Mouse (Mus musculus) CH12.LX (cell line): ENCODE measurements around the gene Nsf. TPM values are rescaled to one million over a fixed set of nuclear protein-coding genes. Genes with fewer than 3 reads are reported as not detected.

Experiments
- DNase-seq: peaks from one replicate; pipeline ENCODE4 v3.0.0-alpha.2; 2013; ENCODE audit errors: extremely low read depth
- H3K27ac ChIP-seq: 2 replicates; pipeline ENCODE4 v1.5.1; 2012; ENCODE audit warnings: low read depth, mild to moderate bottlenecking, control low read depth, moderate library complexity; ENCODE audit not compliant: insufficient read depth
- H3K27me3 ChIP-seq: replicated peaks from 2 replicates; pipeline ENCODE3; 2012; ENCODE audit warnings: inconsistent platforms
- H3K36me3 ChIP-seq, 2 experiments: replicated peaks in 1 of 2; 2 replicates each; pipeline versions ENCODE3 to v1.6.1; 2012; ENCODE audit warnings: inconsistent platforms in 1 of 2, low read length in 1 of 2, mild to moderate bottlenecking in 1 of 2, mixed read lengths in 1 of 2, moderate library complexity in 1 of 2; ENCODE audit not compliant: control insufficient read depth in 1 of 2, insufficient read depth in 1 of 2
- H3K4me1 ChIP-seq, 2 experiments: 2 replicates each; pipeline ENCODE4 v1.6.1; 2012; ENCODE audit warnings: inconsistent platforms in 1 of 2, moderate library complexity in 1 of 2; ENCODE audit not compliant: insufficient read depth in 2 of 2, control insufficient read depth in 1 of 2
- H3K4me2 ChIP-seq: 2 replicates; pipeline ENCODE4 v1.6.1; 2012; ENCODE audit warnings: low read depth, mild to moderate bottlenecking, control low read depth; ENCODE audit not compliant: poor library complexity, insufficient read depth, severe bottlenecking
- H3K4me3 ChIP-seq, 3 experiments: fragments of 150-350 bp in 1 of 3; sonication (generic) in 1 of 3; replicated peaks in 1 of 3; 2 replicates each; pipeline versions ENCODE3 to v1.5.1; 2011 to 2012; ENCODE audit warnings: low read depth in 2 of 3, low read length in 2 of 3, mild to moderate bottlenecking in 2 of 3, moderate library complexity in 2 of 3, control low read depth in 1 of 3, improper control_type of control experiment in 1 of 3, inconsistent platforms in 1 of 3, mixed read lengths in 1 of 3; ENCODE audit not compliant: poor library complexity in 1 of 3
- H3K79me2 ChIP-seq: replicated peaks from 2 replicates; pipeline ENCODE4 v1.6.1; 2012; ENCODE audit warnings: mild to moderate bottlenecking, moderate library complexity; ENCODE audit not compliant: control insufficient read depth, poor library complexity, insufficient read depth, severe bottlenecking; ENCODE audit errors: extremely low read depth
- H3K9ac ChIP-seq: 2 replicates; pipeline ENCODE4 v1.6.1; 2012; ENCODE audit warnings: low read depth, mild to moderate bottlenecking, control low read depth, moderate library complexity; ENCODE audit not compliant: insufficient read depth
- H3K9me3 ChIP-seq: replicated peaks from 2 replicates; pipeline ENCODE3; 2012; ENCODE audit warnings: low read length, inconsistent platforms, mixed read lengths
- GABPA ChIP-seq: IDR thresholded peaks from 2 replicates; pipeline ENCODE4 v1.6.1; 2012; ENCODE audit warnings: low read depth, low read length, improper control_type of control experiment, inconsistent platforms; ENCODE audit not compliant: insufficient replicate concordance
- JUN ChIP-seq: IDR thresholded peaks from 2 replicates; pipeline ENCODE4 v1.6.1; 2011; ENCODE audit warnings: low read depth, mild to moderate bottlenecking, low read length, improper control_type of control experiment, moderate library complexity; ENCODE audit not compliant: insufficient read depth
- MXI1 ChIP-seq: IDR thresholded peaks from 2 replicates; pipeline ENCODE4 v1.6.1; 2011; ENCODE audit warnings: mild to moderate bottlenecking, low read depth, low read length, improper control_type of control experiment
- UBTF ChIP-seq: IDR thresholded peaks from 2 replicates; pipeline ENCODE4 v1.6.1; 2012; ENCODE audit warnings: low read depth, mild to moderate bottlenecking, inconsistent platforms, low read length, improper control_type of control experiment, moderate library complexity
- dilution Hi-C: fragments of 300-500 bp; cut with MboI; formaldehyde crosslinking; loops from 2 replicates; pipeline ENCODE4 v1.14.3; 2020; ENCODE audit warnings: low sequenced_read_pairs; ENCODE audit not compliant: extremely low pct_unique_long_range_greater_than_20kb, extremely low pct_ligation_motif_present
- in situ Hi-C: fragments of 300-500 bp; cut with MboI; formaldehyde crosslinking; loops from 3 replicates; pipeline ENCODE4 v1.14.3; 2019; ENCODE audit warnings: low sequenced_read_pairs, low pct_ligation_motif_present, low pct_unique_long_range_greater_than_20kb, mixed read lengths
- polyA plus RNA-seq: library from polyadenylated mRNA; unstranded; fragments of >175 nt; gene quantifications from 2 replicates; pipeline ENCODE4 v1.2.1, GENCODE M21; 2012; ENCODE audit warnings: low read depth; ENCODE audit not compliant: insufficient read length
- total RNA-seq, 2 experiments: library from RNA; depleted of rRNA; stranded (reverse); fragments of 300-350 nt in 1 of 2; fragments of >200 nt in 1 of 2; gene quantifications; 2 replicates each; pipeline ENCODE4 v1.2.3; 2012 to 2014

The Nsf gene
- total and polyA plus RNA-seq, 3 experiments: 48.1 to 99.3 (median 50.9) TPM

- Histone ChIP-seq H3K27me3 (peaks cover 87% of the 10 kb centered on the region), H3K9ac (no peak overlapping the region), H3K4me1 (peaks cover 8 to 60% of the 10 kb centered on the region in 2 experiments), H3K9me3 (peaks cover 22% of the 10 kb centered on the region), H3K79me2 (no peaks in the 10 kb centered on the region), H3K27ac (no peak overlapping the region), H3K36me3 (no peaks in the 10 kb centered on the region), H3K4me3 (no peak overlapping the region), H3K4me2 (peak overlapping the region; percentile 63)
- in situ Hi-C loops (loop anchor here (5.0 kb wide), 1 partner anchor 140 kb away; no protein-coding TSS in a partner anchor), dilution Hi-C loops (no loop called here)
- 0 out of 2 replicates have a peak, but pooled peaks have one; percentile 36 for TF ChIP-seq UBTF
- TF ChIP-seq MXI1: no peak
- no peak for TF ChIP-seq GABPA
- TF ChIP-seq JUN: no peak
- DNase-seq: no peak
These were observed 181.1 kb downstream of the Nsf start for GRCm38 (mm10) chr11:103772505-103773386.

Other genes with a start within 250 kb of the Nsf start
- not detected in 2 replicates for gene Wnt9b, start 204.2 kb downstream of the Nsf start, total RNA-seq (2012; rRNA removed)
- gene Wnt9b, start 204.2 kb downstream of the Nsf start, total RNA-seq (2014; rRNA removed): not detected in 2 replicates
- not detected in 2 replicates for gene Wnt9b, start 204.2 kb downstream of the Nsf start, polyA plus RNA-seq
- 0.04 TPM in 1 of 2 replicates, not detected in the other for gene Wnt3, start 179.9 kb downstream of the Nsf start, total RNA-seq (2012; rRNA removed)
- gene Wnt3, start 179.9 kb downstream of the Nsf start, total RNA-seq (2014; rRNA removed): not detected in 2 replicates
- gene Wnt3, start 179.9 kb downstream of the Nsf start, polyA plus RNA-seq: not detected in 2 replicates
- gene Arf2, start 12.7 kb upstream of the Nsf start, total RNA-seq (2012; rRNA removed): 13.3 and 16.8 TPM in 2 replicates
- 24.7 and 27.8 TPM in 2 replicates for gene Arf2, start 12.7 kb upstream of the Nsf start, total RNA-seq (2014; rRNA removed)
- gene Arf2, start 12.7 kb upstream of the Nsf start, polyA plus RNA-seq: 14.9 and 25.2 TPM in 2 replicates
- gene Crhr1, start 178.8 kb upstream of the Nsf start, total RNA-seq (2012; rRNA removed): not detected in 2 replicates
- gene Crhr1, start 178.8 kb upstream of the Nsf start, total RNA-seq (2014; rRNA removed): not detected in 2 replicates
- not detected in 2 replicates for gene Crhr1, start 178.8 kb upstream of the Nsf start, polyA plus RNA-seq
- gene Sppl2c, start 232.3 kb upstream of the Nsf start, total RNA-seq (2012; rRNA removed): not detected in 2 replicates
- not detected in 2 replicates for gene Sppl2c, start 232.3 kb upstream of the Nsf start, total RNA-seq (2014; rRNA removed)
- not detected in 2 replicates for gene Sppl2c, start 232.3 kb upstream of the Nsf start, polyA plus RNA-seq